Mouse (Mus musculus) heart, postnatal 0 days (tissue): ENCODE results near the gene Pcare.

Experiments used
- CTCF ChIP-seq: IDR thresholded peaks from 2 replicates; pipeline ENCODE4 v1.5.1; 2016; ENCODE audit warnings: antibody characterized with exemption, control low read depth, low read depth
- EP300 ChIP-seq: IDR thresholded peaks from 2 replicates; pipeline ENCODE4 v1.6.1; 2016; ENCODE audit warnings: antibody characterized with exemption, low read depth

DNA sequence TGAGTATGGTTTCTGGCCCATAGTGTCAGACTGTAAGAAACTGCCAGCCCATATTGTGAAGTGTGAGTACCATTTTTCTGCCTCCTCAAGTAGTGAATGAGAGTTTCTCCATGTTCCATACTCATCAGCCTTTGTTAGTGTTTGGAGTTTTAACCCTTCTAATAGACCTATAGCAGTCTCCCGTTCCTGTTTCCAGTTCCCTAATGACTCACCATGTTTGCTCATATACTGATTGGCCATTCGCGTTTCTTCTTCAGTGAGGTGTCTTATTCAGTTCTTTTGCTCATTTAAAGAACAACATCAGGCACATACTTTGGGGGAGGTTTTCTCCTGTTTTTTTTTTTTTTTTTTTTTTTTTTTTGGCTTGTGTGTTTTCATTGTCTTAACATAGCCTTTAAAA is 18.0 kb upstream of the Pcare start:
- TF ChIP-seq CTCF (no peak), EP300 (no peak)
